Mouse (Mus musculus): Measurements from ENCODE around the gene Trpv4. TPM values are rescaled to one million over a fixed set of nuclear protein-coding genes. Genes with fewer than 3 reads are reported as not detected.

The Trpv4 gene
- total and polyA plus RNA-seq, 3 experiments = 2.5 to 4.5 (median 3.1) TPM

DNA sequence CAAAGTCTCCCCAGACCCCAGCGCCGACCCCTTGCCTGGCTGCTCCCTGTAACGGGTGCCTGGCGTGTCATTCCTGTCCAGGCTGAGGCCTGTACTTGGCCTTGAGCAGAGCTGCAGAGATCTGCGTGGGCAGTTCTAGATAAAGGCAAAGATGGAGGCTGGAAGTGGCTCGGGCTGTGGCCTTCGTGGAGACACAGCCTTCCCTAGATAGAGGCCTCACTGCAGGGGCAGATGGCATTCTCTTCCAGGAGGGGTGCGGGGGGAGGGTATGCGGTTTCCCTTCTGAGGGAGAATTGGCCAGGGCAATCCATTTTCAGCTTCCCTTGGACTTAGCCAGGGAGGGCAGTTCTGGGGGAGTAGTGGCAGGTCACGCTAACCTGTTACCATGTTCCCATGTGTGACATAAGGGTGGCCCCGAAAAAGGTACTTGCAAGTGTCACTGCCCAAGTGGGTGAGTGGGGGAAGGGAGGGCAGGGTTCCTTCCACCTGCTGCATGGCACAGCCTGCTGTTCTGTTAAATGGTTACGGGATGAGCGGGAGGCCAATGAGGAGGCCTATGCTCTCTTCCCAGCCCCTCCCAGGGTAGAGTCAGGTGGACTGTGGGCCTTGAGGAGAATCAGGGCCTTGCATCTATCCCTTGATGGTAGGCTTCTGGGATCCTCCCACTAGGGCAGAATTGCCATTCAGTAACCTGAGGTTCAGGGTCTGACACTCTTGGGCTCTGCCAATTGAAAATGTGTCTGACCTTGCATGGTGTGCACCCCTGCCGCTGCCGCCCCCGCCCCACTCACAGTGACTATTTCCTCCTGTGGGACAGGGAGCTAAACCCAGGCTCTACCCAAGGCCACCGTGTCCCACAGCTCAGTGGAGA lies 67.9 kb downstream of the Trpv4 start:
- DNase-seq = peak; percentile 56

GRCm38 (mm10) chr5:114589454-114589853 lies 68.8 kb downstream of the Trpv4 start:
- DNase-seq = peak; percentile 63

DNA sequence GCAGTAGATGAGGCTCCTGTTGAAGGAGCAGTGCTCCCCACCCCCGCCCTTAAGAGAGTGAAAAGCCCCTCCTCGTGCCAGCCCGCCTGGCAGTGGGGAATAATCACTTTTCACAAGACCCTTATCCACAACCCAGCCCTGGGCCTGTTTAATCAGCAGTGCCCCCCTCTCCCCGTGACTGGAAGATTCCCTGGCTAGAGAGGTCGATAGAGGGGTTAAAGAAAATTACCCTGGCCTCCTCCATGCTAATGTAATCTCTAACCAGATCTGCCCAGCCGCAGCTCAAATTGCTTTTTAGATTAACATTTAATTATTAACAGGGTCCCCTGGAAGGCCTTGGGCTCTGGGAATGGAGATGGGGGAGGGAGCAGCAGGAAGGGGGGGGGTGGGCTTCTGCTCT lies 69.2 kb downstream of the Trpv4 start:
- DNase-seq = peak; percentile 8

- DNase-seq = no peak
Measured at GRCm38 (mm10) chr5:114588416-114588815, 69.8 kb downstream of the Trpv4 start.

DNA sequence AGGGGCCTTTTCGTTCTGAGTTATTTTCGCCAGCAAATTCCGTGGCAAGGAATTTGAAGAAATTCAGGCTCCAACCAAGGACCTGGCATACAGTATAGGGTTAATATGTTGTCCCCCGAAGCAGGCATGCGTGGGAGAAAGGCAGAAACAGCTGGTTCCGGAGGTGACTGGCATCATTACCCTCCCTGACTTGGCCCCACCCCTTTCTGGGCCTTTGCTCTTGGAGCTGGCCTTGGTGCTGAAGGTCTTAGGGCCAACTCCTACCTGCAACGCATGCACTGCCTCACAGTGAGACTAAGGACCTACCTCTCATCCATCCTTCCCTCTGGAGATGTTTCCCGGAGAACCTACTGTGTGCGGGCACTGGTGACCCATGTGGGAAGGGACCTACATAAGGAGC lies 70.3 kb downstream of the Trpv4 start:
- DNase-seq = peak; percentile 87

DNA sequence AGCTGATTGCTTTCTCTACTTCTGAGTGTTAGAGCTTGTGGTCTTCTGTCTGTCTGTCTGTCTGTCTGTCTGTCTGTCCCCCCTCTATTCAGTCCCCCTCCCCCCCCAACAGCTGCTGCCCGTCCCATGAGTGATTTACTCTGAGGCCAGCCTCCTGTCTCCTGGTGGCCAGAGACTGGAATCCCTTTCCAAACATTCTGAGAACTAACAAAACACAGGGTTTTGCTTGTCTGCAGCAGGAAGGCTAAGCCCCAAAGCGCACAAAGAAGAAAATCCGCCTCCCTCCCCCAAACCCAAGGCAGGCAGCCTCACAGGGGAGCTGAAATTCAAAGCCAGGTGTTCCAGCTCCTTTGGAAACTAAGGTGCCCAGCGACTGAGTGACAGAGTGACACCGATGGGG lies 72.5 kb downstream of the Trpv4 start:
- no peak for DNase-seq

DNA sequence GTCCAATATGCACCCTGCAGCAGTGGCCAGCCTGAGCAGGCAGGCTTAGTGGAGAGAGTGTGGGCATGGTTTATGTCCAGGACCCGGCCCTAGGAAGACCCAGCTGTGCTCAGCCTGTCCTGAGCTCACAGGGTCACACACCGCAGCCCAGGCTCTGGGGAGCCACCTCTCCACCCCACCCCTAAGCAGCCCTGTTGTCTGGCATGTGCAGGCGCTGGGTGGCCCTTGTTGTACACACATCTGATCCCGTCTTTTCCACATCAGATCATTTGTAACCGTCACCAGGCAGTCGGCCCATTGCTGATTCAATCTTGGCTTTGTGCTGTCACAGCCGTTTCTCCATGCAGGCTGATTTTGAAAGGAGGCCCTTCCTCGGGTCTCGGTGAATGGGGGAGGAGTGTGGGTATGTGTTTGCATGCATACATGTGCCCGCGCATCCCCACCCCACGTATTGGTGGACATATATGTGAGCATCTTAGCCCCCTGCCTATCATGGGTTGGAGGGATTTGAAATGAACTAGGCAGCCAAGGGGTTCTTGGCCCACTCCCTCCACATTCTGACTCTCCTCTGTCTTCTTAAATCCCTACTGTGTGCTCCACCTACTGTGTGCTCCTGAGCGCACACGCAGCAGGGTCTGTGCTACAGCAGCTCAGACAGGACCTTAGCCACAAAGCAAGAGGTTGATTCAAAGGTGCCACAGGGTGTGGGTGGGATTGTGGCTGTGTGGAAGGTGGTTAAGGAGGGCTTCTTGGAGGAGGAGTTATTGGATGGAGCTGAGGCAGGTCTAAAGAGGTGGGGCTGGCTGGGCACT lies 73.7 kb downstream of the Trpv4 start:
- peak; percentile 61 for DNase-seq

- peak; percentile 75 for DNase-seq
Measured at GRCm38 (mm10) chr5:114583490-114584175, 74.6 kb downstream of the Trpv4 start.

- no peak for DNase-seq
Measured at GRCm38 (mm10) chr5:114583046-114583445, 75.2 kb downstream of the Trpv4 start.

DNA sequence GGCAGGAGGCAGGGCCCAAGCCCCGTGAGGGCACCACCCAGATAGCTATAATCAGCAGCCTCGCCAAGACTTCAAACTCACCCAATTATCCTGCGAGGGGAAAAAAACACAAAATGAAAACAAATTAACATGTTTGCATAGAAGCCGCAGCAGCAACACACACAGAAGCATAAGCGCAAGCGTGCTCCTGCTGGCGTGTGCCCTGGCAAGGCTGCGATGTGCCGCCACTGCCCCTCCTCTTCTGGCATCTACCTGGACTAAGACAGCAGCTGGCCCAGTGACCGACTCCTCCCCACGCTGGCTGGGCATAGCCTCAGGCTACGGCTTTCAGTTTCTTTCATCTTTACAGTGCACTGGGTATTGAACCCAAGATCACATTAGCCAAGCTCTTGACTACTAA lies 76.7 kb downstream of the Trpv4 start:
- DNase-seq = peak; percentile 74

- no peak for DNase-seq
Measured at GRCm38 (mm10) chr5:114579714-114580357, 78.4 kb downstream of the Trpv4 start.

DNA sequence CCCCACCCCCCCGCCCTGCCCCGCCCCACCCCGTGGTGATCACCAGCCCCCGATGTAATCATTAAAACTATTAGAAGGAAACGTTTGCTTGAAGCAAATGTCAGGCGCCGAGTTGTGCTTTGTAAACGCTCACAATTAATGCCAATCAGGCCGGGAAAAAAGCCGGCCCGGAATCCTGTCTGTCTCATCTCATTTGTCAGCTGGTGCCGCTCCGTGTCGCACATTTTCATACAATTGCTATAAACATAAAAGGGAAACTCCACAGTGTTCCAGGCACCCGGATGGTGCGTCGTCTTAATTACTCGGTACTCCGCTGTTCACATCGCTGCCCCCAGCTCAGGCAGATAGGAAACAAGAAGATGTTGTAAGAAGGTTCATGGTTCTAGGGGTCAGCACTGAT lies 79.9 kb downstream of the Trpv4 start:
- DNase-seq = no peak

DNA sequence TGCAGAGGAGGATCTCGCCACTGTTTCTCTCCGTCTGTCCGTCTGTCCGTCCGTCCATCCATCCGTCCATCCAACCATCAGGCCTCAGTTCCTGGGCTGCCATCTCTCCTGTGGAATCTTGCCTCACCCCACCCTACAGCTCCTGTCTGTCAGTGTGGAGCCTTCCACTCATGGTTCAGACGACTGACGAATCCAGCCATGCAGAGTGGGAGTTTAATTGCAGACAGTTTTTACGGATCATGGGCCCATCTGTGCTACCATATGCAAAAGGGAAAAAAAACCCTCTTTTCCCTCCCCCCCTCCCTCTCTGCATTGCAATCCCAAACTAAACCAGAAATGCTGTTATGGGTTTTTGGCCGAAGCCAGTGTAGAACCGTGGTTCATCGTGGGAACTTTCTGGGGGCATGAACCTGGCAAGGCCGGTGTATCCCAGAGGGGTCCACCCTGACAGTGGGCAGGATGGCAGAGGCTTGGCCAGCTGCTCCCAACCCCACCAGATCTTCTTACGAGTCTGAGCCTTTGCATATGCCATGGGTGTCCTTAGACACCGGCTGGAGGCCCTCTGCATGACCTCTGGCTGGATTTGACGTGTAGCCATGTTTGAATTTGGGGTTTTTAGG lies 82.1 kb downstream of the Trpv4 start:
- DNase-seq = no peak

DNA sequence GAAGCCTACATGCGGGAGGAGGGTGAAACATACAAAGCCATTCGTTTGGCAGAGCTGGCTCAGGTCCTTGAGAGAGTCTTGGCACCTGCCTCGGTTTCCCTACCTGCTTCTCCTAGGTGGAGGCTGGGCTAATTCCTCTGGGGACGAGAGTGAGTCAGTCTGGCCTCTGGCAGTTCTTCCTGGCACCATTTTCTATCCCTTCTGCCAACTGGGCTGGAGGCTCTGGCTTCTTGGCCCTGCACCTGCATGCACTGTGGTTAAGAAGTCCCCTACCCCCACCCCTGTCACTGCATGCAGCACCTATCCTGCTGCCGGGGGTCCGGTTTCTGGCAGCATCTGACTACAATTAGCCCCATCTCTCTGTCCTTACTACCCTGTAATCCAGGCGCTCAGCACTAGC lies 82.7 kb downstream of the Trpv4 start:
- peak; percentile 84 for DNase-seq

GRCm38 (mm10) chr5:114575010-114575409 lies 83.2 kb downstream of the Trpv4 start:
- DNase-seq = no peak

- peak; percentile 93 for DNase-seq
Measured at GRCm38 (mm10) chr5:114573920-114574628, 84.1 kb downstream of the Trpv4 start.

GRCm38 (mm10) chr5:114572997-114573396 lies 85.2 kb downstream of the Trpv4 start:
- DNase-seq = peak; percentile 80

Measured in adrenal gland, adult 2 months (tissue).